Mouse (Mus musculus) gastrocnemius, postnatal 10 days (tissue): ENCODE measurements at regions not wholly inside any gene's neighbourhood (a gene's known extent, or its start where the extent isn't known, plus 50 kb on each side); places are given as distances from the start of the nearest gene placed in this dataset.

Experiments used
- DNase-seq: peaks from one replicate; pipeline ENCODE4 v3.0.0; 2021; ENCODE audit warnings: mixed read lengths

DNA sequence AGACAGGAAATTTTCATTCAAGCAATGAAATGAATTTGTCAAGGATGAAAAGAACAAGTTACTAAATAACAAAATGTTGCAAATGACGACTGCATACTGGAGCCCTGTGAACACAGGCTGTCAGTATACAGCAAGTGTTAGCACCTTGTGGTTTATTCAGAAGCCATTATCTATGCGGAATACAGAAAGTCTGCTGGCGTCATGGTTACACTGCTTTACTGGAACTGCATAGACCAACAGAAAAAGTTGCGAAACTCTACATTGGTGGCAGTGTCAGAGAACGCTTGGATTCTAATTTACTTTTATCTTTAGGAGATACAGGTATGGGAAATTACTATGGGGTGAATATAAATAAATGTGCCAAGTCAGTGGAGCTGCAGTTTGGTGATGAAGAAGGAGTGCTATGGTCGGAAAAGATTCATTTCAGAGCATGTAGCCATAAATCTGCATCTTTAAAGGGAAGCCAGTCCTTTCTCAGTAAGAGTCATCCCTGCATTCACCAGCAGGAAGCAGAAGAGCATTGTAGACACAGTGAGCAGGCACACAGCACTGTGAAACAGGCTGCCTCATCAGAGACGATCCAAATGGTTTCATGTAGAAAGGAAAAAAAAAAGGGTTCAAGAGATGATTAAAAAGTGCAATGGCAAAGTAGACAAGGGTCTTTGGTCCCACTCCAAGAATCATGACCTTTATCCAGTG lies 586.3 kb downstream of the Kctd12 start:
- no peak for DNase-seq

DNA sequence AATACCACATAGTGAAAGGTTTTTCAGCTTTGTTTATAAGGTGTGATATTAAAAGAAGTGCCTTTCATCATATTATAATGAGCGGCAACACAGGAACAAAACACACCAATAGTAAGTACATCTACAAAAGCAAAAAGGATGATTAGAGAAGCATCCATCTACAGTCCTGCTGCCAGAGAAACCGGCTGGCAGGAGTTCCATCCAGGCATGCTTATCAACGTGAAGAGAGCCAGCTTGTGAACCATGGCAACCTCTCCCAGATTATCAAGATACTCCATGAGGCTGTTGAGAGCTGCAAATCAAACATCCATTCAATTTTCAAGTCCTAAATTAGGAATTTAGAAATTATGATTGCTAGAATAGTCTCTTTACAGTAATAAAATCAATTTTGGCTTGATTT lies 590.1 kb downstream of the Kctd12 start:
- no peak for DNase-seq

DNA sequence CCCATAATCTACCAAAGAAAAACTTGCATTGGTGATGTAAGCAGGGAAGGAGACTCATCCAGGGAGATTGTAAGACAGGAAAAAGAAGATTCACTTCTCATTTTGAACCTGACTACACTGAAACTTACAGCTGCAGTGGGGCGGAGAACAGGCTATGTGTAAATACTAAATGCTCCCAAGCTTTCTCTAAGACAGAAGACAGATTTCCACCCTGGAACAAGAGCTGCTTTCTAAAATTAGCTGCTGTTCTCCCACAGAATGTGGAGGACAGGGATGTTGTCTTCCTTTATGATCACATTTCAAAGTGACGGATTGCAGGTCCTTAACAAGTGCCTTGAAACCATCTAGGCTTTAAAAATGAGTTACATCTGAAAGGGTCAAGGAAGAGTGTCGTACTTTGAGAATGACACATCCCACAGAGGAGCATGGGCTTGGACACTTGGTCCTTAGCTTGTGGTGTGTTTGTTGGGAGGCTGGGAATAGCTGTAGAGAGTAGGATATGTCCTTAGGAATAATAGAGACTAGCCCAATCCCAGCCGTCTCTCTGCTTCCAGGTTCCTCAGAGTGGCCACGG lies 609.4 kb downstream of the Kctd12 start:
- DNase-seq = no peak

DNA sequence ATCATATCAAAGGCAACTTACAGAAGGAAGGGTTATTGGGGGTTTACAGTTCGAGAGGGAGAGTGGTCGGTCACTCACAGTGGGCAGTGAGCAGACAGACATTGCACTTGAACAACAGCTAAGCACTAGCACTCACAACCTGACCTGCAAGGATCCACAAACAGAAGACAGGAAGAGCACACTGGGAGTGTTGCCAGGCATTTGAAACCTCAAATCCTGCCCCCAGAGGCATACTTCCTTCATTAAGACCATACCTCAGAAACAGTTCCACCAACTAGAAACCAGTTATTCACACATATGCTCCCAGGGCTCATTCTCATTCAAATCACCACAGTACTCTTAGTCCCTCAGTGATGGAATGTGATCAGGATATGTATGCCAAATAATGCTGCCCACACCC lies 620.8 kb downstream of the Kctd12 start:
- no peak for DNase-seq

DNA sequence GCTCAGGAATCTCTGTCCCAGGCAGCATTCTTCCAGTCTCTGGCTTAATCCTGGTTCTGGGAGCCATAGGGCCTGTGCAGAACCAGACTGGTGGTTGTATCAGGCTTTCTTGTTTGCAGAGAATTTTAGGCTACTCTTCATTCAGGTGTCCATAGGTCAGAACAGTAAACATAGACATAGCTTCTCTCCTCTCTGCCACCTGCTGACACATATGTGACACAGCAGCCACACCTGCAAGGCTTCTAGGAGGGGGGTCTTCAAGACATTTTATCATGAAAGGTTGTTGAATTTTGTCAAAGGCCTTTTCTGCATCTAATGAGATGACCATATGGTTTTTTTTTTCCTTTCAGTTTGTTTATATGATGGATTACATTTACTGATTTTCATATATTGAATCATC lies 599.7 kb downstream of the Lmo7 start:
- DNase-seq = no peak

DNA sequence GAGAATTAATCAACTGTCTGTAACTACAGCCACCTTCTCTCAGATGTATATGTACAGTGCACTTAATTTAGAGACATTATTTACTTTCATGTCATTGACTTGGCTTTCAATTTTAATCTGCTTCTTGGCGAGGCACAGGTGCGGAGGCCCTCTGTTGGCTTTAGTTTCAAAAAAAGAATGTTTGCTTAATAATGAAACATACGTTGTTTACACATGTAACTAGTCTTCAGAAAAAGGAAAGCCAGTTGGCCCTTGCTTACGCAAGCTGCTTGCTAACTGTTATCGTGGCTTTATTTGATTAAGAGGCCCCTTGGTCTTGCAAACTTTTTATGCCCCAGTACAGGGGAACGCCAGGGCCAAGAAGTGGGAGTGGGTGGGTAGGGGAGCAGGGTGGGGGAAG lies 576.6 kb downstream of the Lmo7 start:
- no peak for DNase-seq

DNA sequence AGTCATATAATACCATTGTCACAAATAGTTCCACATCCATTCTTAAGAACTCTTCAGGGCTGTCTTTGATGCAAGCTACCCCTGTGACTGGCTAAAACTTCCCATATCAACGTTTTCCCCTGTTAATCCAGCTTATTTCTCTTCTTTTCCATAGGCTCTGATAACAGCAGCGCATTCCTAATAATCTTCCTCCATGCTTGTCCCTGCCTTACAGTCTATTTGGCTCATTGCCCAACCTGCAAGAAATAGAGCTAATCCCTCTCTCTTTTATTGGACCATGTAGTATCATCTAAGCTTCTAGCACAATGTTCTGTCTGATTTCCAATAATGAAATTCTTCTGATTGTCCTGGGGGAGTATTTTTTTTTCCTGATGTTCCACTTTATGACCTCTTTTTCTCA lies 573.1 kb downstream of the Lmo7 start:
- DNase-seq = no peak

DNA sequence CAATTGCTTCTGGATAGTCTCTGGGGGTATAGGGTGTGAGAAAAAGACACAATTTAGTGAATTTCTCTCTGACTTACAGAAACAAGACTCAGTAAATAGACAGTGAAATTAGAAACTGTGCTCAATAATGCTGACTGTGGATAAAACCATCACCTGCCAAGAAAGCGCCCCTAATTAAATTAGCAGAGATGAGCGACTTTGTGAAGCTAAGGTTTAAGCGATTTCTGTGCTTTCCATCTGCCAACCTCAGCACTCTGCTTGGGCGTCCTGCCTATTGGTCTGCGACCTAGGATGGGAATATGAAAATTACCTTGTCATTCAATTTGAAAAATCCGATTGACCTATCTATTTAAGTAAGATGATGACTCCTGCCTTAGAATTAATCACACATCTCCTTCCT lies 570.5 kb downstream of the Lmo7 start:
- DNase-seq = no peak

DNA sequence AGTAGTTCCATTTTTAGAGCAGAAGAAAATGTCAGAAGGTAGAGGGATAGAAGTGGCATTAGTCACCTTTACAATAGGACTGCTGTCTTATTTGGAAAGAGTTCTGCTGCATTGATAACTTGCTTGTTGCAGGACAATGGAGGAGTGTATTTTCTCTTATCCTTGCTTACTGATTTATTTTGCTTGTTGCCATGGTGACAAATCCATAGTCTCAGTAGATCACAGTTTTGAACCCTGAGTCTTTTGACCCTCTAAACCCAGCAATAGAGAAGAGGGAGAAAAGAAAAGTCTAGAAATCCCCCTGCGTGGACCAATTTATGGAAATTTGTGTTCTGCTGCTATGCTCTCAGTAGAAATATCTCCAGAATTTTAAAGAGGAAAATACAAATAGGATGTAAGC lies 561.6 kb downstream of the Lmo7 start:
- DNase-seq = no peak

DNA sequence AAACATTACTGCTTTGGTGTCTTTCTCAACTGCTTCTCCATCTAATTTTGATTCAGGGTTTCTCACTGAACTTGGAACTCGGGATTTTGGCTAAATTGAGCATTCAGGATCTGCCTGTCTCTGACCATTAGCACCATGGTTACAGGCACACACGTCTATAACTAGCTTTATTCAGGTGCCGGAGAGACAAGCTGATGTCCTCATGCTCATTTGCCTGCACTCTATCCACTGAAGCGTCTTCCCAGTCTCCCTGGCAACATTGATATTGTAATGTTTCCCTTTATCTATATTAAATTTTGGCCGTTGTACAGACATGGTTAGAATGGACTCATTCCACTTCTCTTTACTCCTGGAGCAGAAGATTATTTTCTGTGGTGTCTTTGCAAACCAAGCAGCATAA lies 520.3 kb downstream of the Lmo7 start:
- DNase-seq = no peak

DNA sequence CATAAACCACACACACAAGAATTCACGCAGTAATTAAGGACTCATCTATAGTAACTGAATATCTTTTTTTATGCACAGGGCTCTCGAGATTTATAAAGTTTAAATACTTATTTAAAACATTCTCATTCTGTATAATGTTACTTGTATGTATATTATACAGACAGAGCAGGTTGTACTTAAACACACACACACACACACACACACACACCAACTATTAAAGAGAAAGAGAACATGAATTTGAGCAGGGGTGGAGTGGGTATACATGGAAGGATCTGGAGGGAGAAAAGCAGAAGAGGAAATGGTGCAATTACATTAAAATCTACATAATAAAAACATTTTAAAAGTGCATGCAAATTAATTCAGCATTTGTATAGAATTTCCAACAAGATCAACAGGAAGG lies 518.8 kb downstream of the Lmo7 start:
- DNase-seq = no peak

DNA sequence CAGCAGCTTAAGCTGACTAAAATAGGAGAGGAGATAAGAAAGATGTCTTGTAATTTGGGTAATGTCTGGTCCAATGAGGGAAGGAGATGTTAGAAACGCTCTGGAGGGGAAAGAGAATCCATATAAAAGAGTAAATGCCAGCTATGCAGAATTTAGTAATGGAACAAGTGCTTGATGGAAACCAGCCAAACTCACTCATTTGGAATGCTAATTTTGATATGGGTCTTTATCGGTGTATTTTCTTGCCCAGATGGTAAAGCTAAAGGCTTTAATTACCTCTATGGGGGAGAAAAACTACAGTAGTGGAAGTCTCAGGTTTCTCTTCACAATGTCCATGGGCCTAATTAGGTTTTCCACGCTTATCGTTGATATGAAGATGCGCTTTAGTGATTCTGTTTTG lies 518.3 kb downstream of the Lmo7 start:
- no peak for DNase-seq

DNA sequence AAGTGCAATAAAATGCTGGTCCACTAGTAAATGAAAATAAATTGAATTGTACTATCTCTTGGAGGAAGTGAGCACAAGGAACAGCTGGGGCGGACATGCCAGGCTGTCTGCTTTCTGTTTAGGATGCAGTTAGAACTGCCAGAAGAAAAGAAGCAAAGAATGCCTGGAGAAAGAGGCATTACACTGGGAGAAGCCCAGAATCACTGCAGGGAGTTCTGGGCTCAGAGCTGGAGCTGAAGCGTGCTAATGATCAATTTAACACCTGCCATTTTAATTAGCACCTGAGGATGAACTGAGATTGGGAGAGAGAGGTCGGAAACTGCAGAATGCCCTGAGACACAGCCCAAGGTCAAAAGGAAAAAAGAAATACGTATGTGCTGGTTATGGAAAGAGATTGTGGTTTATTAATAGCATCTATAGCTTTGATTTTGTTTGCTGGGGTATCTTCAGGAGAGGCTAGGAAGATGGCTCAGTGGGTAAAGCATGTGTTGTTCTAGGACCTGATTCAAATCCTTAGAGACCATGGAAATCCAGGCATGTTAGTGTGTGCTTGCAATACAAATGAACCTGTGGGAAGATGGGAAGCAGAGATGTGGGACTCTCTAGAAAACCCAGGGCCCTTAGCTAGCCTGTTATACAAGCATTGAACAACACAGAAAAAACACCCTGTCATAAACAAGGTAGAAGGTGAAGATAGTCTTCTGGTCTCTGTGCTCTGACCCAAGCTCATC lies 514.2 kb downstream of the Lmo7 start:
- no peak for DNase-seq

DNA sequence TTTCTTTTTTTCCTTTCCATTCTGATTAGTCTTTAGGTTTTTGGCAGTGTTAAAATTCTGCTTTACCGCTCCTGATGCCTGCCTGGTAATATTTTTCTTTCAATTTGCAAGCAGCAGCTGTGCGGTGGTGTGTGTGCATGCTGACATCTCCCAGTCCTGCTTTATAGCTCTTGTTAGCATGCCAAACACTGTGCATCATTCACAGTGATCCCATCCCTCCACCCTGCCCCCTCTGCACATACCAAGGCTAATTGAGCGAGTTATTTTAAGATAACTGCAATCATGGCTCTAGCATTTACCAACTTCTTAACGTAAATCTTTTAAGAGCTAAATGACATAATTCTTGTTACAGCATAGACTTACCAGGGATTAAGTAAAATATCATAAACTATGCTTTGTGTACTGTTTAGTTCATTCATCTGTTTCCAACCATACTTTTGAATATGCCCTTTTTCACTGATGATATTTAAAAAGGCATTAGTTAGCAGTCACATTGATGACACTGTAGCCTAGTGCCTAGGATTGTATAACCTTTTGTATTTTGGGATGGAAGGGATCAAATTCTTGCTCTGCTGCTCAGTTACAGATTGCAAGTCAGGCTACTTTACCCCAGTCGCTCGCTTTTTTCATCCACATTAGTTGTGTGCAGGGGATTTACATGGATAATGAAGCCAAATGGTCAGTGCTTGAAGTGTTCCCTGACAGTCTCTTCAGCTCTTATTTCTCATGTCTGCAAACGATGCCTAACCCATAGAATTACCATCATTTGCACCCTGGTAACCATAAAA lies 487.0 kb downstream of the Lmo7 start:
- DNase-seq = no peak

DNA sequence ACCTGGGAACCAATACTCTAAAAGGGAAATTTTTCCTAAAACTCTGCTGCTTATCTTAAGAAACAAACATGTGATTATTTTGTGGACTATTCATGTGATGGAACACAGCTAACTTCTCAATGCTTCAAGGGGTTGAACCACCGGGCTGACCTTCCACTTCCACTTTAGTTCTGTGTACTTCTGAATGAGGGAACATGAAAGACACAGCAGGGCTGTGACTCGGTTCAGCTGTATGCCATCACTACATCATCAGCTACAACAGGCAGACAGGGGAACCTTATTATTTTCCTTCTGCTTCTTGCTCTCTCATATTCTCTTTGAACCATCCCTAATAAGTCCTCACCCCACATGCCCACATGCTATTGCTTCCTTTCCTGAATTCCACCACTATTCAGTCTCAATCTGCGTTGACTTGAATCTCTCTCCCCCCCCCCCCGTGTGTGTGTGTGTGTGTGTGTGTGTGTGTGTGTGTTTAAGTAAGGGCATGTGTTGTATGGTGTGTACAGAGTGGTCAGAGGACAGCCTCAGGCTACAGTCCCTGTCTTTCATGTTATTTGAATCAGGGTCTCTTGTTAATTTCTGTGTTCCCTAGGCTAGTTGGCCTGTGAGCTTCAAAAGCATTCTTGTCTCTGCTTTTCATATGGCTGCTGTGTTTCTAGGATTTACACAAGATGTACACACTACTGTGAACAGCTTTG lies 485.7 kb downstream of the Lmo7 start:
- no peak for DNase-seq

DNA sequence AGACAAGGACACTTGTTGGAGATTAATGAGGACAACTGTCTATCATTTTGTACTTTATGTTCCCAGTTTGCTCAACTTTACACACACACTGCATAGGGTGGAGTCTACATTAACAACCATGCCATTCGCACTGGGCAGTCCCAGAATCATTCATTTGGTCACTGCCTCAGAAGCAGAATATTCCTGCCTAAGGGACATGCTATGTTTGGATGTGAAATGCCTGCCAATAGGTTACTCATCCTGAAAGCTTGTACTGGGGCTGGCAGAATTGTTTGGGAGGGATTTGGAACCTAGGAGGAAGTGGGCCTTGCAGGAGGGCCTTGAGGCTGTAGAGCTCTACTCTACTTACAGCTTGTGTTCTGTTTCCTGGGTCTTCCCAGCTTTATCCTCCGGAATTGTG lies 482.3 kb downstream of the Lmo7 start:
- no peak for DNase-seq

DNA sequence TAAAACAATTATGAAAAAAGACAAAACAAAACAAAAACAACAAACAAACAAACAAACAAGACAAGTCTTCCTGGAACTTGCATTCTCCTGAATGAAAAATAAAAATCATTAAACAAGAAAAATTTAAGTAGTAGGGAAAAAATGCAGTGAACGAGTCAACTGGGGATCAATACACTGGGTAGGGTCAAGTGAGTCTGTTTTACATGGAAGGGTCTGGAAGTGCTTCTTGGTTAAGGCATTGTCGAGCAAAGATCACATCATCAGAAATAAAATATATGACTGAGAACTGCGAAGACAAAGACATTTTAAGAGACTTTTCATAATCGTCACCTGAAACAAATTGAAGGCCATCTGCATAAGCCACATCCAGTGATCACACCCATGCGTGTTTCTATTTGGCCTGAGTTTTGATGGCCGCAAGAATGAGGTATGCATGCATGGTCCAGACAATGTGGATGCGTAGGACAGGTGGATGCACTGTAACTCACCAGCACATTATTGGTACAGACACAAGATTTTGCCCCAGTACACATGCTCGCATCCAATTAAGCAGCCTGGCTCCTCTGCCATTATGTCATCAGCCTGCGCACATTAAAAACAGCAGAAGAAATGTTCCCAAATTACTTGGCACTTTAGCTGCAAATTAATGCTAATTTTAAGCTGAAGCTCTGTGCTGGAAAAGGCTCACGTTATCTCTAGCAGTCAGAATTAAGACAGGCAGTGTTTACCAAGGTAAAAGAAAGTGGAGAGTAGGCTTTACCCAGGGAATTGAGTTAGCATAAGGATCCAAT lies 475.3 kb downstream of the Lmo7 start:
- DNase-seq = no peak

DNA sequence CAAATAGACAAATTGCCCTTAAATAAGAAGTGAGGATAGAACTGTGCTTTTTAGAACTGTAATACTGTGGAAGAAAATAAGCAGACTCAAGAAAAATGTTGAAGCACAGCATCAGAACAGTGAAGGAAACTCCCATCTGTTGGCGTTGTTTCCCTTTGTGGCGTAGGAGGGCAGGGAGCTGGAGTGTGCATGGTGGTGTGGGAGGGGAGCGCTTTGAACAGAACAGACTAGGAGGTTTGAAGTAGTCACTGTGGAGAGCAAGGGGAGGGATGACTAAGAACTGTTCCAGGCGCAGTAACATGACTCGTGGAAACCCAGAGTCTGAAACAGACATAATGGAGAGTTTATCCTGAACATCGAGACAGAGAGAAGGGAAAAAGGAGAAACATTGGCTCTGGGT lies 469.7 kb downstream of the Lmo7 start:
- no peak for DNase-seq

DNA sequence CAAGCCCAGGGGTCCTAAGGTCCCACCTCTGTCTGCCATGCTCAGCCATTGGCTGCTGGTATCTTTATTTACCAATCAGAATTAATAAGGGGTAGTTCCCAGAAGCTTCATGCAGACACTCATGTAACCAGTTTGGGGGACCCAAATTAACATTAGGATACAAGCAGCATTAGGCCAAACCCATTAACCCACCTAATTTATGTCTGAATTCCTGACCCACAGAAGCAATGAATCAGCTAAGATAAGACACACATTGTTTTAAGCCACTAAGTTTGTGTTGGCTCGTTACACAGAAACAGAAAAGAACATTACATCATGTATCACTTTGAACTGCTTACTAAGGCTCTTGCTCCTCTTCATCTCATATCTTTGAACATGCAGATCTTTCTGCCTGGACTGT lies 461.0 kb downstream of the Lmo7 start:
- DNase-seq = no peak

DNA sequence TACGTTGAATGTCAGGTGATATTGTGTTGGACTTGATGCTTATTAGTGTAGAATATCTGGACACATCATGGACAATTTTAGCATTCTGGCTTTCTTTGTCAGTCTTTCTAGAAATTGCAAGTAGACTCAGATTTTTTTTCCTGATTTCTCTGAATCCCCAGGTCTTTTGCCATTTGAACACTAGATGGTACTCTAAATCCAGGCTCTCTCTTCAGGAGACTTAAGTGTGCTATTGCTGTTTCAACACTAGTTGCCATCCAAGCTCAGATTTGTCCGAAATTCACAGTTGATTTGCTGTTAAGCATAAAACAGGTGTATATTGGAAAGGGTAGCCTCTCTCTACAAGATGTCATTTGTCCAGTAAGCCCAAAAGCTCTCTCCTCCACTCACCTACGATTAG lies 451.5 kb downstream of the Lmo7 start:
- DNase-seq = no peak

DNA sequence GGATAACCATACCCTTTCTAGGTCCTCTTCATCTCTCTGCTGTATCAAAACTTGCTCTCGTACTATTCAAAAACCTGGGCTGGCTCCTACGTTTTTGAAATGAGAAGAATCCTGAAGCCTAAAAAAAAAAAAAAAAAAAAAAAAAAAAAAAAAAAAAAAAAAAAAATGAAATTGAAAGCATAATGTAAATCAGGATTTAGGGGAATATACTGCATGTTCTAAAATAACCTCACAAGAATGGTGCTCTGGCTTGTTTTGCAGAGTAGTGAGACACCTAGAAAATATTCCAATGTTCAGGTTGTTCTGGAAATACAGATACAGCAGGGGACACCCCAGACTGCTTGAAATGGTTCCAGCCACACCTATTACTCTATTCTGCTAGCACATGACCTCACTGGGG lies 442.0 kb downstream of the Lmo7 start:
- DNase-seq = no peak
